24 mouse cellular contexts compared by ENCODE assay signal in genomic region chr2:150859709-150860470, GRCm38 (mm10). TPM values are rescaled to one million over a fixed set of nuclear protein-coding genes. Genes with fewer than 3 reads are reported as not detected.
DNase-seq lines count a peak whose midpoint lies in the region; ATAC-seq and TF ChIP-seq lines count a peak whose summit lies in the region.
"Had no signal": no experiment of that assay in that cellular context is flagged by ENCODE, and none has a peak within 500 bp of the region (broad histone marks: within the 10 kb centered on the region; RNA-seq: fewer than 3 reads in every experiment).

No protein-coding gene starts in this region.

- ATAC-seq in kidney, embryonic 14.5 days (ENCODE audit: low FRiP score, low TSS enrichment) = no peak
- ATAC-seq in midbrain, embryonic 16.5 days = no peak
- ATAC-seq: forebrain, embryonic 13.5 days; forebrain, embryonic 16.5 days; Patski had no signal

- DNase-seq in kidney, postnatal 10 days = peak; percentile 22
- DNase-seq in A20 (ENCODE audit: low read depth, low spot score) = peak; percentile 59
- DNase-seq in CH12.LX (ENCODE audit: extremely low read depth) = peak; percentile 79
- DNase-seq in urinary bladder, adult 2 months (ENCODE audit: low spot score) = no peak
- DNase-seq: adrenal gland, postnatal 10 days; adrenal gland, postnatal 36 days; cerebellum, adult 2 months; cerebellum, adult 9-11 months; cerebellum, postnatal 25 days; embryo, embryonic 11 days; gastrocnemius, postnatal 10 days; gastrocnemius, postnatal 36 days; heart, postnatal 10 days had no signal

- TF ChIP-seq POLR2A in CH12.LX (IDR thresholded peaks at IDR 0.05; ENCODE audit: low read depth, low read length) = peak; percentile 14; the same call in 1 of the 2 replicates

- H3K4me1 ChIP-seq in kidney, embryonic 14.5 days (ENCODE audit: control insufficient read depth, insufficient read depth, low read length) = no peaks in the 10 kb centered on the region
- H3K4me1 ChIP-seq in CH12.LX (ENCODE audit: control insufficient read depth in 1 of 2, insufficient read depth in 2 of 2) = peaks cover 18 to 42% of the 10 kb centered on the region in 2 experiments
- no peaks in the 10 kb centered on the region for H3K4me1 ChIP-seq in midbrain, embryonic 16.5 days (ENCODE audit: control insufficient read depth, insufficient read depth, low read length)
- H3K4me1 ChIP-seq: heart, embryonic 12.5 days; heart, embryonic 15.5 days; hindbrain, embryonic 12.5 days; hindbrain, embryonic 15.5 days had no signal

- no peaks in the 10 kb centered on the region for H3K27me3 ChIP-seq in kidney, embryonic 14.5 days (ENCODE audit: control insufficient read depth, insufficient read depth, low read length)
- H3K27me3 ChIP-seq in CH12.LX (replicated peaks) = no peaks in the 10 kb centered on the region
- H3K27me3 ChIP-seq in midbrain, embryonic 16.5 days (ENCODE audit: control insufficient read depth, insufficient read depth, low read depth, low read length) = no peaks in the 10 kb centered on the region
- H3K27me3 ChIP-seq: forebrain, embryonic 13.5 days; heart, embryonic 12.5 days; heart, embryonic 15.5 days; hindbrain, embryonic 12.5 days; hindbrain, embryonic 15.5 days; Patski had no signal

- peak; percentile 78 for TF ChIP-seq EP300 in CH12.LX (IDR thresholded peaks at IDR 0.05; ENCODE audit: low read length)

- no peak overlapping the region for H3K9ac ChIP-seq in kidney, embryonic 14.5 days (ENCODE audit: low read depth, low read length)
- peak overlapping the region; percentile 37 for H3K9ac ChIP-seq in CH12.LX (ENCODE audit: insufficient read depth, low read depth)
- no peak overlapping the region for H3K9ac ChIP-seq in midbrain, embryonic 16.5 days (ENCODE audit: low read depth, low read length)
- H3K9ac ChIP-seq: forebrain, embryonic 13.5 days; heart, embryonic 12.5 days; heart, embryonic 15.5 days; hindbrain, embryonic 12.5 days; hindbrain, embryonic 15.5 days had no signal

- no peak overlapping the region for H3K27ac ChIP-seq in kidney, embryonic 14.5 days (ENCODE audit: low read depth, low read length)
- peak overlapping the region; percentile 85 for H3K27ac ChIP-seq in CH12.LX (ENCODE audit: insufficient read depth, low read depth)
- H3K27ac ChIP-seq in midbrain, embryonic 16.5 days (ENCODE audit: low read length) = no peak overlapping the region
- H3K27ac ChIP-seq: forebrain, embryonic 10.5 days; forebrain, embryonic 13.5 days; heart, embryonic 15.5 days; hindbrain, embryonic 12.5 days; hindbrain, embryonic 15.5 days had no signal

- TF ChIP-seq RAD21 in CH12.LX (IDR thresholded peaks at IDR 0.05; ENCODE audit: low read depth, low read length) = no peak; the same call in 1 of the 2 replicates

- 80% methylated on average over 11 of the region's 11 CpGs for WGBS in kidney, embryonic 14.5 days
- 83% methylated on average over 11 of the region's 11 CpGs for WGBS in midbrain, embryonic 16.5 days

- no peaks in the 10 kb centered on the region for H3K9me3 ChIP-seq in kidney, embryonic 14.5 days (ENCODE audit: control insufficient read depth, low read length)
- peaks cover 3% of the 10 kb centered on the region for H3K9me3 ChIP-seq in CH12.LX (replicated peaks; ENCODE audit: low read length)
- no peaks in the 10 kb centered on the region for H3K9me3 ChIP-seq in midbrain, embryonic 16.5 days (replicated peaks; ENCODE audit: control insufficient read depth, low read length, poor library complexity, severe bottlenecking)
- H3K9me3 ChIP-seq: forebrain, embryonic 10.5 days; forebrain, embryonic 13.5 days; G1E; heart, embryonic 12.5 days; heart, embryonic 15.5 days; hindbrain, embryonic 12.5 days; hindbrain, embryonic 15.5 days had no signal

- no peaks in the 10 kb centered on the region for H3K36me3 ChIP-seq in kidney, embryonic 14.5 days (ENCODE audit: control insufficient read depth, insufficient read depth, low read length)
- H3K36me3 ChIP-seq in CH12.LX (replicated peaks in 1 of 2; ENCODE audit: control insufficient read depth in 1 of 2, insufficient read depth in 1 of 2, low read length in 1 of 2) = peaks cover 7 to 19% of the 10 kb centered on the region in 2 experiments
- no peaks in the 10 kb centered on the region for H3K36me3 ChIP-seq in midbrain, embryonic 16.5 days (ENCODE audit: control insufficient read depth, insufficient read depth, low read length)
- H3K36me3 ChIP-seq: heart, embryonic 12.5 days; heart, embryonic 15.5 days; hindbrain, embryonic 12.5 days; hindbrain, embryonic 15.5 days had no signal

- no peak overlapping the region for H3K4me2 ChIP-seq in kidney, embryonic 14.5 days (replicated peaks; ENCODE audit: low read depth, low read length)
- peak overlapping the region; percentile 90 for H3K4me2 ChIP-seq in CH12.LX (ENCODE audit: insufficient read depth, low read depth, poor library complexity, severe bottlenecking)
- H3K4me2 ChIP-seq in midbrain, embryonic 16.5 days (ENCODE audit: low read length) = no peak overlapping the region
- H3K4me2 ChIP-seq: forebrain, embryonic 13.5 days; heart, embryonic 12.5 days; heart, embryonic 15.5 days; hindbrain, embryonic 12.5 days; hindbrain, embryonic 15.5 days had no signal

- in situ Hi-C loops in CH12.LX (cut with MboI; ENCODE audit: low pct_ligation_motif_present, low pct_unique_long_range_greater_than_20kb, low sequenced_read_pairs) = loop anchor here (5.0 kb wide), 1 partner anchor 47 kb away; the partner anchor contains the start of gene Gins1

- H3K4me3 ChIP-seq in kidney, embryonic 14.5 days (ENCODE audit: low read length) = no peak overlapping the region
- H3K4me3 ChIP-seq in CH12.LX (replicated peaks in 1 of 3; ENCODE audit: low read depth in 2 of 3, low read length in 2 of 3, poor library complexity in 1 of 3) = peak overlapping the region; percentile 3 to 24 (median 17)
- no peak overlapping the region for H3K4me3 ChIP-seq in midbrain, embryonic 16.5 days (ENCODE audit: low read depth, low read length)
- H3K4me3 ChIP-seq: forebrain, embryonic 10.5 days; forebrain, embryonic 13.5 days; heart, embryonic 12.5 days; heart, embryonic 15.5 days; hindbrain, embryonic 12.5 days; hindbrain, embryonic 15.5 days had no signal

- TF ChIP-seq CTCF in CH12.LX (conservative IDR thresholded peaks at IDR 0.05 in 1 of 2, IDR thresholded peaks at IDR 0.05 in 1 of 2; ENCODE audit: low read depth in 2 of 2, low read length in 2 of 2) = no peak

- peaks cover 2% of the 10 kb centered on the region; the same call in 1 of the 2 replicates for H3K79me2 ChIP-seq in CH12.LX (replicated peaks; ENCODE audit: control insufficient read depth, extremely low read depth, insufficient read depth, poor library complexity, severe bottlenecking)

- dilution Hi-C loops in CH12.LX (cut with MboI; ENCODE audit: extremely low pct_ligation_motif_present, extremely low pct_unique_long_range_greater_than_20kb, low sequenced_read_pairs) = no loop called here

TF ChIP-seq in CH12.LX, 34 proteins besides CTCF, POLR2A, EP300 and RAD21 (continues in another document):
- TF ChIP-seq MAX (IDR thresholded peaks at IDR 0.05; ENCODE audit: low read length) = peak; percentile 80
- TF ChIP-seq NELFE (IDR thresholded peaks at IDR 0.05; ENCODE audit: low read depth, low read length) = no peak
- no peak; the same call in 1 of the 2 replicates for TF ChIP-seq TBP (conservative IDR thresholded peaks at IDR 0.05; ENCODE audit: low read depth, low read length)
- peak; percentile 83; the same call in 1 of the 2 replicates for TF ChIP-seq MAFK (IDR thresholded peaks at IDR 0.05; ENCODE audit: insufficient replicate concordance, low read length)
- peak; percentile 56; the same call in 1 of the 2 replicates for TF ChIP-seq JUND (conservative IDR thresholded peaks at IDR 0.05; ENCODE audit: low read depth, low read length)
- peak; percentile 75; the same call in 1 of the 2 replicates for TF ChIP-seq MEF2A (IDR thresholded peaks at IDR 0.05; ENCODE audit: borderline replicate concordance, low read depth, low read length)
- TF ChIP-seq CHD2 (IDR thresholded peaks at IDR 0.05; ENCODE audit: low read length) = peak; percentile 81
- TF ChIP-seq TCF12 (IDR thresholded peaks at IDR 0.05; ENCODE audit: low read depth, low read length) = peak; percentile 42; the same call in 1 of the 2 replicates
- 0 out of 2 replicates have a peak, but pooled peaks have one; percentile 56 for TF ChIP-seq RCOR1 (conservative IDR thresholded peaks at IDR 0.05; ENCODE audit: low read depth, low read length)
- peak; percentile 73 for TF ChIP-seq SIN3A (IDR thresholded peaks at IDR 0.05; ENCODE audit: low read length)
- TF ChIP-seq JUN (IDR thresholded peaks at IDR 0.05; ENCODE audit: insufficient read depth, low read depth, low read length) = no peak
- TF ChIP-seq IRF4 (IDR thresholded peaks at IDR 0.05; ENCODE audit: low read depth, low read length) = peak; percentile 70
- TF ChIP-seq HCFC1 (IDR thresholded peaks at IDR 0.05; ENCODE audit: low read depth, low read length) = peak; percentile 34; the same call in 1 of the 2 replicates
- TF ChIP-seq E2F4 (IDR thresholded peaks at IDR 0.05; ENCODE audit: insufficient replicate concordance, low read depth, low read length) = no peak
- TF ChIP-seq MAZ (IDR thresholded peaks at IDR 0.05; ENCODE audit: low read depth, low read length) = no peak
- TF ChIP-seq ETS1 (conservative IDR thresholded peaks at IDR 0.05; ENCODE audit: low read depth, low read length) = peak; percentile 67
- peak; percentile 60; the same call in 1 of the 2 replicates for TF ChIP-seq MXI1 (IDR thresholded peaks at IDR 0.05; ENCODE audit: low read depth, low read length)
- 0 out of 2 replicates have a peak, but pooled peaks have one; percentile 72 for TF ChIP-seq CHD1 (IDR thresholded peaks at IDR 0.05; ENCODE audit: low read depth, low read length)
- TF ChIP-seq ELF1 (IDR thresholded peaks at IDR 0.05; ENCODE audit: low read depth, low read length) = peak; percentile 72
- TF ChIP-seq MYC (IDR thresholded peaks at IDR 0.05; ENCODE audit: low read depth, low read length) = 0 out of 2 replicates have a peak, but pooled peaks have one; percentile 43

RNA-seq across cellular contexts. Expression of gene Abhd12, which starts 44.7 kb away (rescaled TPM):
- polyA plus RNA-seq in kidney, embryonic 14.5 days (2014; fragmentation: Nextera tagmentation; extraction: Ambion mirVana) = 46.7 and 72.0 TPM in 2 replicates
- total RNA-seq in CH12.LX (2012; rRNA removed) = 43.6 and 45.5 TPM in 2 replicates
- 51.5 and 51.9 TPM in 2 replicates for total RNA-seq in CH12.LX (2014; rRNA removed)
- 45.7 and 51.3 TPM in 2 replicates for polyA plus RNA-seq in CH12.LX (2012; ENCODE audit: insufficient read length, low read depth)
- polyA plus RNA-seq in urinary bladder, adult 2 months (2012; rRNA removed) = 204 and 249 TPM in 2 replicates
- 112 and 127 TPM in 2 replicates for polyA plus RNA-seq in midbrain, embryonic 16.5 days (2015; fragmentation: Nextera tagmentation; extraction: Ambion mirVana)

RNA-seq across cellular contexts. Expression of gene Gins1, which starts 45.3 kb away (rescaled TPM):
- polyA plus RNA-seq in kidney, embryonic 14.5 days (2014; fragmentation: Nextera tagmentation; extraction: Ambion mirVana) = 62.8 and 77.8 TPM in 2 replicates
- total RNA-seq in CH12.LX (2012; rRNA removed) = 41.4 and 47.1 TPM in 2 replicates
- 65.9 and 81.4 TPM in 2 replicates for total RNA-seq in CH12.LX (2014; rRNA removed)
- polyA plus RNA-seq in CH12.LX (2012; ENCODE audit: insufficient read length, low read depth) = 68.4 and 76.7 TPM in 2 replicates
- 2.6 and 4.3 TPM in 2 replicates for polyA plus RNA-seq in urinary bladder, adult 2 months (2012; rRNA removed)
- 9.9 and 11.2 TPM in 2 replicates for polyA plus RNA-seq in midbrain, embryonic 16.5 days (2015; fragmentation: Nextera tagmentation; extraction: Ambion mirVana)

Comparison
In these comparisons a context has a peak if more than half of its experiments do, and no peak if none do; other contexts are left out.
1. H3K4me3 ChIP-seq: peak in CH12.LX (3 of 3); none in kidney, embryonic 14.5 days (single experiment) and midbrain, embryonic 16.5 days (single experiment).